Mouse (Mus musculus): ENCODE measurements around the gene Stk39.
A peak's percentile ranks its signal among the peaks of the same experiment; 100 is the strongest.
"Not testable (repeated sequence)": the region's sequence is repeated elsewhere in the genome, so short reads cannot be mapped to it uniquely, and the experiment has no call there.

The Stk39 gene

DNA sequence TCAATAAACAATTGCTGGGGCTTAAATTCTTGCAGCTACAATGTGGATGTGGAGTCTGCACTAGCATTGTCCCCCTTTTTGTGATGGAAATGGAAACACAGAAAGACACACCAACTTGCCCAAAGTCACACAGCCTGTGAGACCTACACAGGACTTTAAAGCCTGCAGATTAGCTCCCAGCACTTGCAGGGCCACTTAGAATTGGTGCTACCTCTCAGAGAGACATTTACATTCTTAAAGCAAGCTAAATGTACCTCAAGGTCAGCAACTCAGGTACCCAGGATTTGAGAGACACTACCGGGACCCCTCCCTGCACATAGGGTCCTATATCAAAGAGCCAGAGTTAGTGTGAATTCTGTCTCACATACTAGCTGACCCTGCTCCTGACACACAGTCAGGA lies 227.5 kb downstream of the Stk39 start:
- no peak for DNase-seq (ENCODE audit: low read depth in 1 of 2, low spot score in 2 of 2)

DNA sequence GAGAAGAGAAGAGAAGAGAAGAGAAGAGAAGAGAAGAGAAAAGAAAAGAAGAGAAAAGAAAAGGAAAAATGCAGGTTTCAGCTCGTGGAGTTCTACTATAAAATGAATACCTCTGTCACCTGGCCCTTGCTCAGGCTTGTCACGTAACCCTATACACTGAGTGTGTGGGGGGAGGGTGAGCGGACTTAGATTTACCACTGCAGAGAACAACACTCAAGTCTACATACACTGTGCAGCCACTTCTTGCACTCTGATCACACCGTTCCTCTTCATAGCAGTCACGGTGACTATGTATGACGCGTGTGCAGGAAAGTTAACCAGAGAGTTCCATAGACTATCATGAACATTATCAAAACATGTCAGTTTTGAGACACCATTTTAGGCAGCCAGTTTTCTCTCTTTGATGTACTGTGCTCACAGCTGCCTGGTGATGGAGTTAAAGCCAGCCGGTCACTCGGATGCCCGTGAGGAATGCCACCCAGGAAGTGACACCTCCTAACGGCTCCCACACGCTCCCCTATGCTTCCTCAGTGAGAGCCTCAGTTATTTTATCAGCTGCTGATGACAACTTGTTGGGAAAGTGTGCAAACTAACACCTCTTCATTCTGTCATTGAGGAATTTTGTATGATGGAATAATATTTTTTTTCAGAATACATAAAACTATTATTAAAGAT lies 228.1 kb downstream of the Stk39 start:
- DNase-seq (ENCODE audit: low read depth in 1 of 2, low spot score in 2 of 2): no peak

DNA sequence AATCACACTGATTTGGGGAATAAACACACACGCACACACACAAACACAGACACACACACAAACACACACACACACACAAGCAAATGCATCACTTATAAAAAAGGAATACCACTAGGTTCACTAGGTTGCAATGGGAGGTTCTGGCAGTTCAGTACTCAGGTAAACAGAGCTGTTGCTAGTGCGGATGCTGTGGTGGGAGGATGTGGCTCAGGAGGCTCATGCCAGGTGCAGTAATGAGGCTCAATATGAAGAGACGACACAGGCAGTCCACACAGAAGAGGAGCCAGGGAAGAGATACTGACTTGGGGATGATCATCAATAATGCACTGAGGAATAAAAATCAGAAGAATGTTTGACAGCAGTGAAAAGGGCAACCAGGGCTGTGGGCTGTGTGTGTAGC lies 228.8 kb downstream of the Stk39 start:
- DNase-seq (ENCODE audit: low read depth in 1 of 2, low spot score in 2 of 2): no peak

GRCm38 (mm10) chr2:68242069-68242468 lies 230.0 kb downstream of the Stk39 start:
- no peak for DNase-seq (ENCODE audit: low read depth in 1 of 2, low spot score in 2 of 2)

DNA sequence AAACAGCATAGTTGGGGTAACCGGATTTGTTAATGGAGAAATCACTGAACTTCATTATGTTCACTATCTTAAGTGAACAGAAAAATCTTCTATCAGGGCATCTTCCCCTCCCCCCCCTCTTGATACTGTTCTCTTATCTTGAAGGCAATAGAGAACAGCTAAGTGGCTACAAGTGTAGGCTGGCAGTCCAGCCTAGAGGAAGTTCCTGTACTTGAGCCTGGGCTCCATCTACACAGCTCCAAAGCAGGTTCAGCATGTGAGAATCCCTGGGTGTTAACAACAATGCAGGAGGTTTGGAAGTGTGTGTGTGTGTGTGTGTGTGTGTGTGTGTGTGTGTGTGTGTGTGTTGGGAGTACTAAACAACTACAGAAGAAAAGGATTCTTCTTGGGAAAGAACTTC lies 230.4 kb downstream of the Stk39 start:
- no peak for DNase-seq (ENCODE audit: low read depth in 1 of 2, low spot score in 2 of 2)

- not testable (repeated sequence) for DNase-seq (ENCODE audit: low read depth in 1 of 2, low spot score in 2 of 2)
These were observed 232.7 kb downstream of the Stk39 start for GRCm38 (mm10) chr2:68239415-68239814.

GRCm38 (mm10) chr2:68232929-68233328 lies 239.1 kb downstream of the Stk39 start:
- DNase-seq (ENCODE audit: low read depth in 1 of 2, low spot score in 2 of 2): no peak

GRCm38 (mm10) chr2:68229872-68230271 lies 242.2 kb downstream of the Stk39 start:
- DNase-seq (ENCODE audit: low read depth in 1 of 2, low spot score in 2 of 2): no peak

DNA sequence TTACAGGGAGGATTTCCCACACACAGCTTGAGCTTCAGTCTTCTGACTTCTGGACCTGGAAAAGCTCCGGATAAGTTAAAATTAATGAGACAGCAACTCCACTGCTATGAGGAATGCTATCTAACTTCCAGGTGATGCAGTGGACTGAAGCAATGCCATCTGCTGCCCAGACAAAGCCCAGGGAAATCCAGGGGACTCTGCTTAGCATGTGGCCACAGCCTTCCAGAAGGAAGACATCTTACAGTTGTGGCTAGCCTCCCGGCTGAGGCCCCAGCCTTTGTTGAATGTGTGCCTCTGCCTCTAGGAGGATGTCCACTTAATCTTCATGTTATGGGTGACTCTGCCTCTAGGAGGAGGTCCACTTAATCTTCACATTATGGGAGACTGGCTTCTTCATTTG lies 243.0 kb downstream of the Stk39 start:
- no peak for DNase-seq (ENCODE audit: low read depth in 1 of 2, low spot score in 2 of 2)

GRCm38 (mm10) chr2:68222227-68222873 lies 249.7 kb downstream of the Stk39 start:
- no peak for DNase-seq (ENCODE audit: low read depth in 1 of 2, low spot score in 2 of 2)

DNA sequence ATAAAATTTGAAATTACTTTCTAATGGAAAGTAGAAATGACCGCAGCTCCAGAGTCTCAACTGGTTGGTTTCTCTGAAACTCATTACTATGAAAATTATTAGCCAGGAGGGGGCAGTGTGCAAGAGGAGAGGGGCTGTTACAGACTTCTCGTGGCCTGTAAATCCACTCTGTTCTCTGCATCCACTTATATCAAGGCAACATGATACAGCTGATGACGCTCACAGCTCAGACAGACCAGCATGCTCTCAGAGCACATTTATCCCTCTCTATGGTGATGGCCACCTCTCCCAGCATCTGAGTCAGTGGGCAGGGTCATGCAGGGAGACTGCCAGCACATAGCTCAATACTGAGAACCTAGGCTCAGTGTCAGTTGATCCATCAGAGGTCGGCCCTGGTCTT lies 250.8 kb downstream of the Stk39 start:
- no peak for DNase-seq (ENCODE audit: low read depth in 1 of 2, low spot score in 2 of 2)

DNA sequence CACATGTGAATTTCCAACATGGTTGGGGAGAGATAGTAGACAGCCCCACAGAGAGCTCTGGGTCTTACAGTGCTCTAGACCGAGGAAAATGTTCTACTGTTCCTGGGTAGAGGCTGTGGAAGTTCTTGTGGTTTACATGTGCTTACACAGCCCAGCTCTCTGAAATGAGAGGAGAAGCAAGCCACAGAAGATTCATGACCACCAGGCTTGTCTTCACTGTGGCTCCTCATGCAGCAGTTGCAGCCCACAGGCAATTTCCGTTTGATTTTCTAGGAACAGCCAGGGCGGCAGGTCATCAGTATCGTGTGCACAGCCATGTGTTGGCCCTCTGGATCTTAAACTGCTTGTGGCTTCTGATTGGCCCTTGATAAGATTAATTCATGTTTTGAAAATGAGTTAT lies 252.2 kb downstream of the Stk39 start:
- DNase-seq (ENCODE audit: low read depth in 1 of 2, low spot score in 2 of 2): no peak

GRCm38 (mm10) chr2:68215176-68215575 lies 256.9 kb downstream of the Stk39 start:
- DNase-seq (ENCODE audit: low read depth in 1 of 2, low spot score in 2 of 2): no peak

DNA sequence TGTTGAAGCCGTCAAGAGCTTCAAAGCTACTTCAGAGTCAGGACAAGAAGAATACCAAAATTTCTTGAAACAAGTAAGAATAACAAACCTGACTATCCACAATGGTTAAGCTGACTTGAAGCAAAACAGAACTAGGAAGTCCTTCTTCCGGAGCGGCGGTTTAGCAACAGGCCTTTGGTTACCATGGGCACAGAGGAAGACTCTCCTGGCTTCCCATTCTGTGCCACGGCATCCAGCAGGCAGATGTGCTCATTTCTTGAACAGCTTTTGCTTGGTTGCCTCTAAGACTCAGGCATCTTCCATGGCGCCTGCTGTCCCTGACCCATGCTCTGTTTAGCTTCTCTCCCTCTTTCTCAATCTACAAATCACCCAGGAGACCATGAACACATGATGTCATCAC lies 257.7 kb downstream of the Stk39 start:
- peak in 1 of 2 experiments; percentile 2 for DNase-seq (ENCODE audit: low read depth in 1 of 2, low spot score in 2 of 2)

- no peak for DNase-seq (ENCODE audit: low read depth in 1 of 2, low spot score in 2 of 2)
These were observed 260.6 kb downstream of the Stk39 start for GRCm38 (mm10) chr2:68211443-68211842.

DNA sequence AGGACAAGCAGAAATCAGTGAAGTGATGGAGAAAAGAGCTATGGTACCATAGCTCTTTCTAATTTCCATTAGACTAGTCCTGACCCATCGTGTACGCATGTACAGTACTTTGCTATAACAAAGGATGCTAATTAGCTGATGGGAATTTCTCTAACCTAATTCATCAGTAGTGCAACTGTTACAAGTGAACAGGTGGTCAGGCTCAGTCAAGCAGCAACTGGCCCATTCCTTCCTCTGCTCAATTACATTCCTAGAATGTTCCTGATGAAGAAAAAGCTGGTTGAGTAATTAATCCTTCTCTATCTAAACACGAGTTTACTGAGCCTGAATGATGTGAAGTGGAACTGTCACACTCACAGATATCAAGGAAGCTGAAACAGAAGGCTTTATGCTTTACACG lies 275.8 kb downstream of the Stk39 start:
- no peak for DNase-seq (ENCODE audit: low read depth in 1 of 2, low spot score in 2 of 2)

DNA sequence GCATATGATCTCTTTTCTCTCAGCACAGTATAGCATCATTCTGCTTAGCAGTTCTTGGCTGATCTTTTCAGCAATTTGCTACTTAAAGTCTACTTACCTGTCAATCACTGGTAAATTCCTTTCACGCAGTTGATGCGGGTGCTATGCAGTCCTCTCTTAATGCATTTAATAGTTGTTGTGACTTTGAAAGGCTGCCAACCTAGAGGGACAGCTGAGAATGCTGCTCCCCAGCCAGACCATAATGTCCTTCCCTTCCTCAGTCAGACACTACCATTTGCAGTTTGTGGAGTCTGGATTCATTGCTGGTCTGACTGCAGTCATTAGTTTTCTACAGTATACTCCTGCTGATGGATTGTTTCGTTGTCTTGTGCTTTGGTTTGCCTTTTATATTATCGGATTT lies 277.6 kb downstream of the Stk39 start:
- no peak for DNase-seq (ENCODE audit: low read depth in 1 of 2, low spot score in 2 of 2)

DNA sequence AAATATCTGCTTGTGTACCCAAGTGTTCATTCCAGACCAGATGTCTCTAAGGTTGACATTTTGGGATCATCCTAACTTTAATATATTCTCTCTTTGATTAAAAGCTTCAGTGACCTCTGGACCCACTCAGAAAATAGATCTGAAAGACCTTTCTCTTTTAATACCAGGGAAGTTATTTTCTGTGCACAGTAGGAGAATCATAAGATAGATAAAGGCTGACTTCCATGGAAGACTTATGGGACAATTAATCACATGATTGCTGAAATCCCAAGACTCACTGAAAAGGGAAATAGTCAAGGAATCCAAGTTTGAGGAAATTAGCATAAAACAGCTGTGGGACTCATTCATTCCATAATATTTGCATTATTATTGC lies 278.6 kb downstream of the Stk39 start:
- DNase-seq (ENCODE audit: low read depth in 1 of 2, low spot score in 2 of 2): no peak

- DNase-seq (ENCODE audit: low read depth in 1 of 2, low spot score in 2 of 2): no peak
These were observed 279.2 kb downstream of the Stk39 start for GRCm38 (mm10) chr2:68192605-68193464.

GRCm38 (mm10) chr2:68176425-68176824 lies 295.6 kb downstream of the Stk39 start:
- no peak for DNase-seq (ENCODE audit: low read depth in 1 of 2, low spot score in 2 of 2)

GRCm38 (mm10) chr2:68171306-68171705 lies 300.8 kb downstream of the Stk39 start:
- DNase-seq (ENCODE audit: low read depth in 1 of 2, low spot score in 2 of 2): no peak

DNA sequence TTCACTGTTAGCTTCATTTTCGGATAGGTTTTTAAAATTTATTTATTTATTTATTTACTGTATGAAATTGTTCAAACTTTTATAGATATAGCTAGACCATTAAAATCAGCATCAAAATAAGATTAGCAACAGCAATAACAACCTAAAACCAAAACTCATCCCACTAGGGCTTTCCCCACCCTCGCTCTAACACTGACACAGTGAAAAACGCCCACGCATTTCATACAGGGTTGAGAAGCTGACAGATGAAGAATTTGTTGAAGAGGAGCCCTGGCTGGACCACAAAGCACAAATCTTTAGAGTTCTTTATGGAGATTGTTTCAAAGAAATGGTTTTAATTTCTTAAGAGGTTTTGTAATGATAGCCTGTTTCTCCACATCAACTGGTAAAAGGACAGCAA lies 310.1 kb downstream of the Stk39 start:
- DNase-seq (ENCODE audit: low read depth in 1 of 2, low spot score in 2 of 2): no peak
